Mouse (Mus musculus) bone marrow macrophage, adult 2 months (primary cell): Measurements from ENCODE around the gene Urad. TPM values are rescaled to one million over a fixed set of nuclear protein-coding genes. Genes with fewer than 3 reads are reported as not detected.

Experiments
- H3K27ac ChIP-seq: 2 replicates; pipeline ENCODE4 v1.5.1; 2012; ENCODE audit warnings: low read depth, low read length; ENCODE audit not compliant: insufficient read depth
- H3K4me1 ChIP-seq: 2 replicates; pipeline ENCODE4 v1.6.1; 2012; ENCODE audit warnings: low read length; ENCODE audit not compliant: control insufficient read depth, insufficient read depth
- H3K4me3 ChIP-seq: 2 replicates; pipeline ENCODE4 v1.5.1; 2012; ENCODE audit warnings: mild to moderate bottlenecking, low read length, moderate library complexity; ENCODE audit not compliant: insufficient read depth
- CTCF ChIP-seq: IDR thresholded peaks from 2 replicates; pipeline ENCODE4 v1.5.1; 2012; ENCODE audit warnings: low read depth, mild to moderate bottlenecking, low read length, moderate library complexity
- POLR2A ChIP-seq: IDR thresholded peaks from 2 replicates; pipeline ENCODE4 v1.6.1; 2012; ENCODE audit warnings: mild to moderate bottlenecking, low read depth, low read length, borderline replicate concordance
- polyA plus RNA-seq: library from polyadenylated mRNA; stranded (reverse); fragments of >200 nt; gene quantifications from 2 replicates; pipeline ENCODE4 v1.2.4, GENCODE M21; 2012; ENCODE audit not compliant: missing spikeins, insufficient read depth, insufficient read length

Gene Urad
- polyA plus RNA-seq, 1 experiment, result not detected

DNA sequence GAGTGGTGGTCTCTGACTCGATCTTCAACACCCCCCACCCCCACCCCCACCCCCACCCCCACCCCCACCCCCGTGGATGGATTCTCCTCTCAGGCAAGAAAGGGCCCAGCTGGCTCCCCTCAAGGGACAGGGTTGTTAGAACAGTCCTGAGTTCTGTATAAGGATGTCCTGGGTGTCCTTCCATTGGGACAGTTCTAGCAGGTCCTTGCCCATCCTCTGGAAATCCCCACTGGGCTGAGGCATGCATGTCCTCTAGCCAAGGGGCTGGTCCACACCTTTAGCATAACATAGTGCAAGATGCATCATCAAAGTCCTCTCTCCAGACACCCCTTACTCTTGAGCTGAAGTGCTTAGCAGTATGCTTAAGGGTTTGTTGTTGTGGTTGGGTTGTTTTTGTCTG lies 12.5 kb downstream of the Urad start:
- Histone ChIP-seq H3K4me1 (no peaks in the 10 kb centered on the region), H3K27ac (no peak overlapping the region), H3K4me3 (no peak overlapping the region)
- no peak for TF ChIP-seq CTCF
- TF ChIP-seq POLR2A, result no peak

DNA sequence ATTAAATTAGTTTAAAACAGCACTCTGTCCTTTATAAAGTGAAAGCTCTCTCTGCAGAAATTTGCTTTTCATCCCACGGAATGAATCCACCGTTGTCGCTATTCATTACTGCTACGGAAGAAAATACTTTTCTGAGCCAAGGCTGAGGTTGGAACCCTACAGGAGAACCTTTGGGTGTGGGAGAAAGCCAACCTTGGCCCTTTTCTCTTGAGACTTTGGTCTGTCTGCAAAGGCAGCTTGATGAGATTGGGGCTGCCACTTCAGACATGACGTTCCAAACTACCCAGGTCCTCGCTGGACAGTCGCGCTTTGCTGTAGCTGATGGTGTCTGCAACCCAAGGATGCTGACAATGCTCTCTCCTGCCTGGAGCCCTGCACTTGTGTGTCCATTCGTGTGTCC lies 13.8 kb downstream of the Urad start:
- Histone ChIP-seq H3K4me1 (no peaks in the 10 kb centered on the region), H3K27ac (no peak overlapping the region), H3K4me3 (no peak overlapping the region)
- TF ChIP-seq CTCF (no peak), POLR2A (no peak)

DNA sequence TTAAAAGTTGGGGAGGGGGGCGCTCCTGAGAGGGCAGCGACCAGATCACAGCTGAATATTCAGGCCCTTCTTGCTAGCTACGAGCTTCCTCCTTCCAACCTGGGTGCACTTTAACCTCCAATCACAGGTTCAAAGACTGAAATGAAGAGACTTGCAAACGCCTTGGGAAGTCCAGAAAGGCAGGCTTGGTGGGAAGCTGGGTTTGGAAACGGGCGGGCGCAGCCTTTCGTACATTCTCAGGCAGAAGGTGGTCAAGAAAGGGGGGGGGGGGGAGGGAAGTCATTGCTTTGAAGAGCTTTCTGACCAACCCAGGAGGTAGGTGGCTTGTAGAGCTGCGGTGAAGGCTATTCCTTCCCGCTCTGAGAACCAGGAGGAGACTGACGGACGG lies 14.8 kb downstream of the Urad start:
- H3K4me1 ChIP-seq, result no peaks in the 10 kb centered on the region
- no peak overlapping the region for H3K4me3 ChIP-seq
- TF ChIP-seq CTCF (no peak), POLR2A (no peak)
- H3K27ac ChIP-seq, result no peak overlapping the region

DNA sequence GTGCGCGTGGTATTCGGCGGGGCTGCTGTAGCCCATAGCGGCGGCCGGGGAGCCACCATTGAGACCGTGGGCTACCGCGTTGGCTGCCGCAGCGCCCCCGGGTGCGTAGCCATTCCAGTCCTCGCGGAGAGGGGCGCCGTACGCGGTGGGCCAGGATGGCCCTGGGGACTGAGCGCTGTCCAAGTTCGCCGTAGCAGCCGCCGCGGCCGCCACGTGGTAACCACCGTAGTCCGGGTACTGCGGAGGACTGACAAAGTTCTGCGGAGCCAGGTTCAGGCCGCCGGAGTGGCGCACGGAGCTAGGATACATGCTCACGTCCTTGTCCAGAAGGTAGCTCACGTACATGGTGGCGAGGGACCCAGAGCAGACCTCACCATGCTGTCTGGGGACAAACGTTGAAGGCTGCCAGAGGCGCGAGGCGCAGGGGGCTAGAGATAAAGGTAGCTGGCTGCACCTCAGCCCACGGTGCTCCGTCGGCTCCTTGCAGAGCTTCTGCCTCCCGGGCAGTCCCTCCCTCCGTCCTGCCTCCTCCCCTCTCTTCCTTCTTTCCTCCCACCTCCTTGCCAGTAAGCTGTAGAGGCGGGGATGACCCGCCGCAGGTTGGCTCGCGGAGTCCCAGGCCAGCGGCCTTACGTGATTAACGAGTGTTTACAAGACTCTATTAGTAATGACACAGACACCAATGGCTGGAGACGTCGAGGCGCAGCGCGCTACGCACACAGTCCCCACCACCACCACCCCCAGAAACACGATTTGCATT lies 15.4 kb downstream of the Urad start, which contains the start of gene Cdx2:
Gene Cdx2 (minus strand): TSS at position 633 of the 760 bp plus-strand sequence.
- TF ChIP-seq POLR2A (no peak), CTCF (no peak)
- no peak within 1 kb of the TSS for H3K27ac ChIP-seq

DNA sequence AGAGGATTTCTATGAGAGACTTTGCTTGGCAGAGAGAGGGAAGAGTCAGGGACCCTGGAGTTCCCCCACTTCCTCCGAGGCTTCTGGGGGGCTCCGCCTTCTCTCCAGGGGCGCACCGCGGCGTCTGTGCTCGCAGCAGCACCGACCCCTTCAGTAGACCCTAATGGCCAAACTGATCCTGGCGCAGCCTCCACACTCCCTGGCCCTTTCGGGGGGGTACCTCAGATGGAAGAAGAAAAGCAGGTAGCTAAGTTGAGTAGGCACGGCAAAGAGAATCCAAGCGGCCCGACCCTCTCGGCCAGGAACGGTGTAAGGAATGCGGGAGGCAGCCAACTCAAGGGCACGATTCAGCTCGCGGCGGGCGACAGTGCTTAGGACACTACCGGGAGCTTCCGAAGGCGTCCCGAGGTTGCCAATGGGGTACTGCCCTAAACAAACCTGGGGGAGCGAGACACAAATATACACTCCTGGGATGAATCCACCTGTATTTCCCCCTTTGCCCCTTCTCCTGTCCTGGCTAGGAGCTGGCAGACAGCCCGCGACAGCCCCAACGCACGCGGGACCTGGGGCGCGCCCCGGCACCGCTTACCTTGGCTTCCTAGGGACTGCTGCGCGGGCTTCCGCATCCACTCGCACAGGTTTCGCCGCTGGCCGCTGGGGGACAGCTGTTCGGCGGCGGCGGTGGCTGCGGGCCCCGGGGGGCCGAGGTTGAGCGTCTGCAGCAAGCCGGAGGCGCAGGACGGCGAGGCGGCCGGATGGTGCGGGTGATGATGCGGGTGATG lies 16.2 kb downstream of the Urad start:
- TF ChIP-seq CTCF (no peak), POLR2A (no peak)
- H3K4me1 ChIP-seq, result no peaks in the 10 kb centered on the region
- H3K27ac ChIP-seq, result no peak overlapping the region
- H3K4me3 ChIP-seq, result no peak overlapping the region

More for the DNA sequence above, 15.4 kb downstream of the Urad start, which contains the start of gene Cdx2:
- no peaks in the 10 kb centered on the region for H3K4me1 ChIP-seq
- H3K4me3 ChIP-seq, result no peak within 1 kb of the TSS

DNA sequence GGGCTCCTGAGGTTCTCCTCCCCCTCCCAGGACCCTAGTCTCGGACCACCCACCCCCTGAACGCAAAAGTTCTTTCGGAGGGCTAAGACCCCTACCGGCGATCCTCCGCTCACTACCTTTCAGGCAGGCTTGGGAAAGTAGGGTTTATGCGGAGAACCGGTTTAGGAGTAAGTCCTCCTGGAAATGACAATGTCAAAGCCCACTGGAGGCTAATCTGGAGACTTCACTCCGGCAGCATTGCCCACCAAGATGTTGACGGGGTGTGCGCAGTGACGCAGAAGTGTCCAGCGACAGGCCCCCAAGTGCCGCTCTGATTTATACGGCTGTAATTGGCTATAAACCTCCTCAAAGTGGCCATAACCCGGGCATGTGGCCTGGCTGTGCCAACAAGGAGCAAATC lies 17.1 kb downstream of the Urad start:
- Histone ChIP-seq H3K4me3 (no peak overlapping the region), H3K4me1 (no peaks in the 10 kb centered on the region), H3K27ac (no peak overlapping the region)
- no peak for TF ChIP-seq CTCF
- TF ChIP-seq POLR2A, result no peak

DNA sequence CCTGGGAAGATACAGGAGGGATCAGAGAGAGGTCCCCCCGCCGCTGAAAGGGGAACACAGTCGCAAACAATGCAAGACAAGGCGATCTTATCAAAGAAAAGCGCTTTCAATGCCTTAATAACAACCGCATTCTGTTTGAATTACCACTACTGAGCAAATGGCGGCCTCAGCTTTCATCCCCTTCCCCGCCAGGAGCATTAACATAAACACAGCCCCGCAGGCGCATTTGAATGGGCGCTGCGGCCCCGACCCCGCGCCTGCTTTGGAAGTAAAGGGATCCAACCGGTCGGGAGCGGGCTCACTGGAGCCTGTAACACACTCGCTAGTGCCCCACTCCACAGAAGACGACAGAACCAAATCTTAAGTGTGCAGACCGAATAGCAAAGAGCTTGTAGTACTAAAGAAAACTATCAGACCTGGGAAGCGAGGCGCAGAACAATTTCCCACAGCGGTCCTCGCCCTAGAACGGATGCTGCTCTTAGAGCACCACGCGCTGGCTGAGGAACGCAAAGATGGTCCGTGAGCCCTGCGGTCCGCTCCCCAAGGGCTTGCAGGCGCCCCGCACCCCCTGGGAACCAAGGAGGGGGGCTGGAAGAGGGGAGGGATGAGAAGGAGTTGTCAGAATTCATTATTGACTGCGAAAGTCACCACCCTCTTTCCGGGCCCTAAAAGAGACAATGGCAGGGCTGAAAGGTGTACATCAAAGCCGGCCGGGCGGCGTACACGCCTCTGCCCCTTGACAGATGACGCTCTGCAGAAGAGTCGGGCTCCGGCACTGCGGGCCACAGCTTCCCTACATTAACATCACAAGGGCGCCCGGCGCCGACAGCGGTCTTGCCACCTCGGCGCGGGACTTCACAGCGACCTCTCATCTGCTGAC lies 17.7 kb downstream of the Urad start:
- H3K4me3 ChIP-seq, result no peak overlapping the region
- no peak for TF ChIP-seq CTCF
- no peaks in the 10 kb centered on the region for H3K4me1 ChIP-seq
- H3K27ac ChIP-seq, result no peak overlapping the region

DNA sequence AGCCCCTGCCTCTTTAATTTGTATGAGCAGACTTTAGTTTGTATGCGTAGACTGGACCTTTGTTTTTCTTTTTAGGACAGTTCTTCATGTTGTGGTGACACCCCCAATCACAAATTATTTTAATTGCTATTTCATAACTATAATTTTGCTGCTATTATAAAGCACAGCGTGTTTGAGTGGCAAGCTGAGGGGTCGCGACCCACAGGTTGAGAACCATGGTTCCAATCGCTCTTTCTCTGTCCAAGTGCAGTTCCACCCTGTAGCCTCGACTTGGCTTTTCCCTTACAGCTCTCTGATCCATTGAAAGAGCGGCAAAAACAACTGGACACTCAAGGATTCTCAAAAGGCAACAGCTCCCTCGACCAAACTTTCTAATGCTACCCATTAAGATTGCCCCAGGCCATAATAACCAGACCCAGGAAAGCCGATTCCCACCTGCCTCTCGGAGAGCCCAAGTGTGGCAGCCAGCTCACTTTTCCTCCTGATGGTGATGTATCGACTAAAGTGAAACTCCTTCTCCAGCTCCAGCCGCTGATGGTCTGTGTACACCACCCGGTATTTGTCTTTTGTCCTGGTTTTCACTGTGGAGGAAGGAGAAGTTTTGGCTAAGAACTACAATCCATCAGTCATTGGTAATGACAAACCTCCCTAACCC lies 19.4 kb downstream of the Urad start:
- no peaks in the 10 kb centered on the region; the same call in 1 of the 2 replicates for H3K4me1 ChIP-seq
- no peak overlapping the region for H3K27ac ChIP-seq
- no peak for TF ChIP-seq CTCF
- TF ChIP-seq POLR2A, result no peak

DNA sequence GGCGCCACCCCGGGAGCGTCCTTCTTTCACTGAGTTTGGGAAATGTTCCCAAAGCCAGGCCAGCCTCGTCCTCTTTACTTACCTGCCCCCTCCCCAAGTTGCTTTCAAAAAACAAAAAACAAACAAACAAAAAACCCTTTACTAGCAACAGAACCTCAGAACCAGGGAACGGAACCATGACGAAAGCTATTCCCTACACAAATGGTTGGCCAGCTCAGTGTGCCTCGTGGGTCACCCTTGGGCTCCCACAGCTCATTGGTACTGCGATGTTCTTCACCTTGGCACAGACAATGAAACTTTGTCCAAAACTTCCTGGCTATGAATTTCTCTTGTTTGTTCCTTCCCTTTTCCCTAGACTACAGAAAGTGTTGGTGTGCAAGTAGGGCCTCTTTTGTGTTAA lies 20.1 kb downstream of the Urad start:
- Histone ChIP-seq H3K4me1 (no peaks in the 10 kb centered on the region; the same call in 1 of the 2 replicates), H3K27ac (no peak overlapping the region), H3K4me3 (no peak overlapping the region)
- no peak for TF ChIP-seq POLR2A
- no peak for TF ChIP-seq CTCF

More for the DNA sequence above, 19.4 kb downstream of the Urad start:
- no peak overlapping the region for H3K4me3 ChIP-seq
